Mouse (Mus musculus) hindbrain, embryonic 16.5 days (tissue): ENCODE data around the gene Rab42. TPM values are rescaled to one million over a fixed set of nuclear protein-coding genes. Genes with fewer than 3 reads are reported as not detected.
"Not testable (repeated sequence)": the region's sequence is repeated elsewhere in the genome, so short reads cannot be mapped to it uniquely, and the experiment has no call there.

Source experiments
- ATAC-seq: fragments of 200-750 bp; cut with Nextera tagmentation; 2 replicates; pipeline ENCODE4 v1.8.0; 2017; ENCODE audit warnings: moderate TSS enrichment, moderate library complexity
- H3K27ac ChIP-seq: fragments of 300-500 bp; sonication (generic); 2 replicates; pipeline ENCODE4 v1.5.1; 2014; ENCODE audit warnings: low read depth, mild to moderate bottlenecking, control low read depth, low read length, moderate library complexity
- H3K27me3 ChIP-seq: fragments of 300-500 bp; sonication (generic); replicated peaks from 2 replicates; pipeline ENCODE4 v1.6.1; 2014; ENCODE audit warnings: low read length; ENCODE audit not compliant: control insufficient read depth, insufficient read depth
- H3K36me3 ChIP-seq: fragments of 300-500 bp; sonication (generic); 2 replicates; pipeline ENCODE4 v1.6.1; 2014; ENCODE audit warnings: mild to moderate bottlenecking, low read length, moderate library complexity, mixed read lengths; ENCODE audit not compliant: control insufficient read depth, insufficient read depth
- H3K4me1 ChIP-seq: fragments of 300-500 bp; sonication (generic); 2 replicates; pipeline ENCODE4 v1.6.1; 2014; ENCODE audit warnings: low read depth, low read length; ENCODE audit not compliant: control insufficient read depth, insufficient read depth
- H3K4me2 ChIP-seq: fragments of 300-500 bp; sonication (generic); 2 replicates; pipeline ENCODE4 v1.6.1; 2014; ENCODE audit warnings: mild to moderate bottlenecking, low read length, control low read depth, moderate library complexity
- H3K4me3 ChIP-seq: fragments of 300-500 bp; sonication (generic); 2 replicates; pipeline ENCODE4 v1.5.1; 2014; ENCODE audit warnings: mild to moderate bottlenecking, low read length, control low read depth, moderate library complexity
- H3K9ac ChIP-seq: fragments of 300-500 bp; sonication (generic); 2 replicates; pipeline ENCODE4 v1.6.1; 2014; ENCODE audit warnings: low read depth, mild to moderate bottlenecking, control low read depth, low read length, moderate library complexity
- H3K9me3 ChIP-seq: fragments of 300-500 bp; sonication (generic); 2 replicates; pipeline ENCODE4 v1.6.1; 2014; ENCODE audit warnings: mild to moderate bottlenecking, low read length, moderate library complexity; ENCODE audit not compliant: control insufficient read depth
- WGBS: fragments of 180-500 bp; shearing (Covaris S2); extraction: QIAGEN DNeasy Blood & Tissue Kit; methylation state at CpG from one replicate; pipeline ENCODE4 v1.1.7; 2014; 5-methylcytosine and 5-hydroxymethylcytosine counted together
- polyA plus RNA-seq: library from polyadenylated mRNA; unstranded; fragments of >200 nt; fragmentation: Nextera tagmentation; extraction: Ambion mirVana; gene quantifications from 2 replicates; pipeline ENCODE4 v1.2.1, GENCODE M21; 2015

The Rab42 gene
- polyA plus RNA-seq, 1 experiment from 2014 or later = 4.8 TPM

- Histone ChIP-seq H3K9me3 (no peaks in the 10 kb centered on the region), H3K36me3 (peaks cover 11% of the 10 kb centered on the region), H3K4me2 (no peak overlapping the region), H3K27ac (no peak overlapping the region), H3K4me1 (peaks cover 14% of the 10 kb centered on the region), H3K9ac (no peak overlapping the region), H3K27me3 (no peaks in the 10 kb centered on the region), H3K4me3 (no peak overlapping the region)
- no peak for ATAC-seq
- WGBS = 72% methylated on average over 6 of the region's 6 CpGs
Measured at GRCm38 (mm10) chr4:132306004-132306403, 2.8 kb upstream of the Rab42 start.

DNA sequence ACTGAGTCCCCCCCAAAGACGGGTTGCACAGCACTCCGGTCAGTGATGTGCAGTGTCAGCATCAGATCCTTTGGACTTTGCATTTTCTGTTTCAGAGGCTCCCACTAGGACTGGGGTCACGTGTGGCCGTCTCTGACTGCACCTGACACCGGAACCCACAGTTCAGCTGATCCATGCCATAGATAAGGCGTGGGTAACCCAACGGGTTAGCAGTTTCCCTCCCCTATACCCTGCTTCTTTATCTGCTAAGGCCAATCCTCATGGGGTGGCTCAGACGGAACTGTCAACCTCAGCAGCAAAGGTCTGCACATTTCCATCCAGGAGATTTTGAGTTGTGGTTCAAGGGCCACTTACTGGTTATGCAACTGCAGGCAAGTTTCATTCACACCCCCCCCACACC is 2.1 kb upstream of the Rab42 start:
- Histone ChIP-seq H3K9me3 (no peaks in the 10 kb centered on the region), H3K36me3 (peaks cover 4% of the 10 kb centered on the region), H3K4me2 (no peak overlapping the region), H3K27ac (no peak overlapping the region), H3K4me3 (no peak overlapping the region), H3K27me3 (no peaks in the 10 kb centered on the region), H3K4me1 (peaks cover 12% of the 10 kb centered on the region), H3K9ac (no peak overlapping the region)
- 89% methylated on average over 8 of the region's 8 CpGs for WGBS
- no peak for ATAC-seq

- Histone ChIP-seq H3K4me3 (peak overlapping the region; percentile 51), H3K4me2 (peak overlapping the region; percentile 80), H3K9ac (peak overlapping the region; percentile 70)
- H3K4me1 ChIP-seq, ATAC-seq, H3K9me3 ChIP-seq, H3K27me3 ChIP-seq, H3K36me3 ChIP-seq, H3K27ac ChIP-seq: not testable (repeated sequence)
- WGBS = 55% methylated on average over 6 of the region's 6 CpGs
Measured at GRCm38 (mm10) chr4:132303484-132303883, 299 bp upstream of the Rab42 start.

DNA sequence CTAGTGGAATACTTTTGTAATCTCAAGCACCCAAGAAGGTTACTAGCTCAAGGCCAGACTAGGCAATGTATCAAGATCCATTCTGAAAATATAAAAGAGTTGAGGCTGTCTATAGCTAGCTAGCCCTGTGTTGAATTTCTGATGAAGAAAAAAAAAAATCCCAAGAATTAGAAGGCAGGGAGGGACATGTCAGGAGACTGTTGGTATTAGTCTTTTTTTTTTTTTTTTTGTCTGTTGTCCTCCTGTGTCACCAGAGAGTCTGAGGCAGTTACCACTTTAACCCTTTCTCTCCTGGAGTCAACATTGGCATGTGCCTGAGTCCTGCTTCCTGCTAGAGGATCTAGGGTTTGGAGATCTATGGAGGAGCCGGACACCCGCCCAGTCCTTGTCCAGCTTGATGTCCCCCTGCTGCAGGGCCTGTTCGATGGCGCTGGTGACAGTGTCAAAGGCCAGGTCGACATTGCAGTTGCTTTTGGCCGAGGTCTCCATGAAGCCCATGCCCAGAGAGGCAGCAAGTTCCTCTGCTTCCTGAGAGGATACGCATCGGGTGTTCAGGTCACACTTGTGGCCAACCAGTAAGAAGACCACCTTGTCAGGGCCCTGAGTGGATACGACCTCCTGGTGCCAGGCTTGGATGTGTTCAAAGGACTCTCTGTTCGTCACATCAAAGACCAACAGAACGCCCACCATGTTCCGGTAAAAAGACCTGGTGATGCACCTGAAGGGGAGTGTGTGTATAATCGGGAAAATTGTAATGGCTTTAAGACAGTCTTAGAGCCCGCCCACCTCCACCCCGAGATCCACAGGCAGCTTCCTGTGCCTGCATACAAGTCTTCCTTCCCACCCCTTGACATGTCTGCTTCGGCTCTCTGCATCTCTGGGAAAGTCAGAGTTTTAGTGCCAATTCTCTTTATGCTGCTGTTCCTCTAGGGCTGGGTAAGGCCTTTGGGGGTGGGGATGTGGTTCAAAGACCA is 933 bp downstream of the Rab42 start:
- H3K4me2 ChIP-seq = peak overlapping the region; percentile 80
- WGBS = 75% methylated on average over 16 of the region's 16 CpGs
- H3K9ac ChIP-seq = peak overlapping the region; percentile 70
- 0 out of 2 replicates have a peak, but pooled peaks cover 4% of the 10 kb centered on the region for H3K4me1 ChIP-seq
- H3K27me3 ChIP-seq = no peaks in the 10 kb centered on the region
- no peaks in the 10 kb centered on the region for H3K9me3 ChIP-seq
- peak overlapping the region; percentile 51 for H3K4me3 ChIP-seq
- peak; percentile 28; the same call in 1 of the 2 replicates for ATAC-seq
- no peak overlapping the region for H3K27ac ChIP-seq
- no peaks in the 10 kb centered on the region for H3K36me3 ChIP-seq

DNA sequence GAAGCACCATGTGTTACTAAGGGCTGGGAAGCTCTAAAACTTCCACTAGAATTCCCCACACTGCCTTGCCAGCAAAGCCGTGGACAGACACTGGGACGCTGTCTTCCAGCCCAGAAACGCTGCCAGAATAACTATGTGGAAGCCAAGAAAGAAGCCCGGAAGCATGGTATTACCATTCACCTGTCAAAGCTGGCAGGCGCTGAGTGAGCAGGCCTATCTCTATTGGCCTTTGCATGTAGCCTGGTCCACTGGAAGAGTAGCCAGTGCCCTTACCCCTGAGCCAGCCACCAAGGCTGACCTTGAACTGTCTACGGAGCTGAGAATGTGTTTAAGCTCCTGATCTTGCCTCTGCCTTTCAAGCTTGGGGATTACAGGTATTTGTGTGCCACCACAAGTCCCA is 1.7 kb downstream of the Rab42 start:
- no peak overlapping the region for H3K9ac ChIP-seq
- no peak for ATAC-seq
- H3K4me1 ChIP-seq = 0 out of 2 replicates have a peak, but pooled peaks cover 4% of the 10 kb centered on the region
- no peak overlapping the region for H3K4me2 ChIP-seq
- no peak overlapping the region for H3K27ac ChIP-seq
- no peaks in the 10 kb centered on the region for H3K36me3 ChIP-seq
- H3K4me3 ChIP-seq = no peak overlapping the region
- H3K27me3 ChIP-seq = no peaks in the 10 kb centered on the region
- 89% methylated on average over 6 of the region's 6 CpGs for WGBS
- no peaks in the 10 kb centered on the region for H3K9me3 ChIP-seq

GRCm38 (mm10) chr4:132299849-132300248 is 3.3 kb downstream of the Rab42 start:
- Histone ChIP-seq H3K36me3 (no peaks in the 10 kb centered on the region), H3K4me3 (no peak overlapping the region), H3K9me3 (no peaks in the 10 kb centered on the region), H3K27me3 (no peaks in the 10 kb centered on the region), H3K9ac (no peak overlapping the region), H3K4me1 (0 out of 2 replicates have a peak, but pooled peaks cover 4% of the 10 kb centered on the region), H3K27ac (no peak overlapping the region), H3K4me2 (no peak overlapping the region)
- no peak for ATAC-seq
- WGBS = 76% methylated on average over 1 of the region's 1 CpGs

GRCm38 (mm10) chr4:132295696-132296390 is 7.3 kb downstream of the Rab42 start:
- H3K9me3 ChIP-seq = no peaks in the 10 kb centered on the region
- H3K9ac ChIP-seq = no peak overlapping the region
- H3K4me3 ChIP-seq = no peak overlapping the region
- no peak for ATAC-seq
- no peak overlapping the region for H3K27ac ChIP-seq
- no peaks in the 10 kb centered on the region for H3K27me3 ChIP-seq
- H3K4me1 ChIP-seq = no peaks in the 10 kb centered on the region
- H3K36me3 ChIP-seq = peaks cover 8% of the 10 kb centered on the region; the same call in 1 of the 2 replicates
- no peak overlapping the region for H3K4me2 ChIP-seq
- 44% methylated on average over 8 of the region's 8 CpGs for WGBS

- Histone ChIP-seq H3K4me3 (no peak overlapping the region), H3K9me3 (no peaks in the 10 kb centered on the region), H3K27me3 (no peaks in the 10 kb centered on the region), H3K27ac (no peak overlapping the region), H3K9ac (no peak overlapping the region), H3K36me3 (peaks cover 11% of the 10 kb centered on the region), H3K4me1 (no peaks in the 10 kb centered on the region), H3K4me2 (no peak overlapping the region)
- WGBS = 77% methylated on average over 7 of the region's 7 CpGs
- no peak for ATAC-seq
Measured at GRCm38 (mm10) chr4:132293682-132294240, 9.4 kb downstream of the Rab42 start.

GRCm38 (mm10) chr4:132292988-132293387 is 10.2 kb downstream of the Rab42 start:
- no peak overlapping the region for H3K9ac ChIP-seq
- H3K4me3 ChIP-seq = no peak overlapping the region
- H3K27me3 ChIP-seq = no peaks in the 10 kb centered on the region
- H3K36me3 ChIP-seq = peaks cover 11% of the 10 kb centered on the region
- no peaks in the 10 kb centered on the region for H3K9me3 ChIP-seq
- WGBS = 38% methylated on average over 4 of the region's 4 CpGs
- no peak overlapping the region for H3K4me2 ChIP-seq
- H3K4me1 ChIP-seq = no peaks in the 10 kb centered on the region
- ATAC-seq = no peak
- no peak overlapping the region for H3K27ac ChIP-seq
